Comparison of ENCODE assay signal across 8 mouse cellular contexts in the genomic region with DNA sequence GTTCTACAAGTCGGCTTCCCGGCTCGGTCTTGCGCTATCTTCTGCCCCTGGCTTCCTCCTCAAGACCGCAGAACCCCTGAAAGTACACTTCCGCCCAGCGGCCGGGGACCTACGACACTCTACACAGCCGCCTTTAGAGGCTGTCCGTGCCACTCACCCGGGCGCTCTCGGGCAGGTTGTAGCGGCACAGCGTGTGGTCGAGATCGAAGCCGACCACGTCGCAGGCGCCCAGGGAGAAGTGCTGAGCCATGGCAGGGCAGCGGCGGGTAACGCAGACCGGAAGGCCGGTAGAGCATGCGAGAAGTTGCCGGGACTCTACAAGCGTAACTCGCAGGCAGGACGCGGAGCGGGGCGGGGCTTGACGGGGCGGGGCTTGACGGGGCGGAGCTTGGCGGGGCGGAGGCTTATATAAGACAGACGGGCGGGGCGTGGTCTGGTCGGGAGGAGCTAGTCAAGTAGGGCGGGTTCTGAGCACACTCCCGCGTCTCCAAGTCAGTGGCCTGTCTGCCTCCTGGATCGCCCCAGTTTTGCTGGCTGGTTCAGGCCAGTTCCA. TPM values are rescaled to one million over a fixed set of nuclear protein-coding genes. Genes with fewer than 3 reads are reported as not detected.
DNase-seq lines count a peak whose midpoint lies in the region; ATAC-seq lines count a peak whose summit lies in the region.

Nt5dc1 (minus strand) TSS at position 349 of the 553 bp plus-strand sequence.

- peaks cover 3 to 8% of the 10 kb centered on the region in 2 experiments; a peak in 3 of 4 replicates for H3K4me1 ChIP-seq in heart, embryonic 14.5 days (ENCODE audit: control insufficient read depth in 2 of 2, insufficient read depth in 2 of 2, low read length in 2 of 2)
- peaks cover 40% of the 10 kb centered on the region for H3K4me1 ChIP-seq in liver, embryonic 13.5 days (replicated peaks)
- H3K4me1 ChIP-seq in stomach, embryonic 16.5 days (ENCODE audit: control insufficient read depth, insufficient read depth, low read length) = peaks cover 7% of the 10 kb centered on the region

- H3K4me3 ChIP-seq in heart, embryonic 14.5 days (ENCODE audit: control insufficient read depth in 1 of 2, insufficient read depth in 1 of 2, low read depth in 1 of 2, low read length in 2 of 2) = peak within 1 kb of the TSS; percentile 62 to 94
- H3K4me3 ChIP-seq in liver, embryonic 13.5 days (replicated peaks) = peak within 1 kb of the TSS; percentile 74
- H3K4me3 ChIP-seq in stomach, embryonic 16.5 days (replicated peaks; ENCODE audit: low read length) = peak within 1 kb of the TSS; percentile 86

- peak; percentile 90 for DNase-seq in c-Kit-negative CD71-positive TER-119-positive erythroid progenitor cells, embryonic 14.5 days (ENCODE audit: low read depth, low spot score)
- peak; percentile 64 for DNase-seq in fibroblast of lung, adult 2 months (ENCODE audit: low read depth)
- peak; percentile 96 for DNase-seq in kidney, postnatal 14 days
- peak; percentile 92 for DNase-seq in liver, embryonic 13.5 days
- DNase-seq in neural tube, embryonic 10.5 days (ENCODE audit: extremely low spot score, low spot score) = peak; percentile 99

- H3K36me3 ChIP-seq in heart, embryonic 14.5 days (ENCODE audit: control insufficient read depth, insufficient read depth, low read length) = no peaks in the 10 kb centered on the region
- H3K36me3 ChIP-seq in liver, embryonic 13.5 days = no peaks in the 10 kb centered on the region
- H3K36me3 ChIP-seq in stomach, embryonic 16.5 days (ENCODE audit: control insufficient read depth, insufficient read depth, low read length) = no peaks in the 10 kb centered on the region

- H3K4me2 ChIP-seq in heart, embryonic 14.5 days (ENCODE audit: low read length) = peak within 1 kb of the TSS; percentile 66
- H3K4me2 ChIP-seq in liver, embryonic 13.5 days = peak within 1 kb of the TSS; percentile 80
- H3K4me2 ChIP-seq in stomach, embryonic 16.5 days (ENCODE audit: low read depth, low read length) = peak within 1 kb of the TSS; percentile 71

- no peaks in the 10 kb centered on the region for H3K27me3 ChIP-seq in heart, embryonic 14.5 days (ENCODE audit: control insufficient read depth, insufficient read depth, low read length)
- H3K27me3 ChIP-seq in liver, embryonic 13.5 days = no peaks in the 10 kb centered on the region
- H3K27me3 ChIP-seq in stomach, embryonic 16.5 days (ENCODE audit: control insufficient read depth, insufficient read depth, low read length) = no peaks in the 10 kb centered on the region

- H3K9ac ChIP-seq in heart, embryonic 14.5 days (ENCODE audit: low read length) = peak within 1 kb of the TSS; percentile 83
- peak within 1 kb of the TSS; percentile 83 for H3K9ac ChIP-seq in liver, embryonic 13.5 days
- H3K9ac ChIP-seq in stomach, embryonic 16.5 days (ENCODE audit: low read length) = peak within 1 kb of the TSS; percentile 93

- WGBS in heart, embryonic 14.5 days = under 1% methylated on average over 49 of the region's 49 CpGs
- WGBS in liver, embryonic 13.5 days (ENCODE audit: insufficient replicate concordance) = under 1% methylated on average over 49 of the region's 49 CpGs
- WGBS in stomach, embryonic 16.5 days = under 1% methylated on average over 49 of the region's 49 CpGs

- peak; percentile 85 for ATAC-seq in CD4-positive, CD25-positive, alpha-beta regulatory T cell, adult 4 months
- ATAC-seq in heart, embryonic 14.5 days (ENCODE audit: insufficient number of reproducible peaks, insufficient read depth, low FRiP score, low read depth) = peak; percentile 98
- ATAC-seq in liver, embryonic 13.5 days (ENCODE audit: low read depth) = peak; percentile 97
- peak; percentile 99 for ATAC-seq in stomach, embryonic 16.5 days (ENCODE audit: insufficient read depth, low FRiP score)

- peak within 1 kb of the TSS; percentile 75 to 87 for H3K27ac ChIP-seq in heart, embryonic 14.5 days (replicated peaks in 1 of 2; ENCODE audit: control insufficient read depth in 1 of 2, insufficient read depth in 1 of 2, low read depth in 2 of 2, low read length in 2 of 2)
- H3K27ac ChIP-seq in liver, embryonic 13.5 days = peak within 1 kb of the TSS; percentile 87
- H3K27ac ChIP-seq in stomach, embryonic 16.5 days (ENCODE audit: low read length) = peak within 1 kb of the TSS; percentile 88

- H3K9me3 ChIP-seq in heart, embryonic 14.5 days (ENCODE audit: control insufficient read depth, low read length) = no peaks in the 10 kb centered on the region
- H3K9me3 ChIP-seq in liver, embryonic 13.5 days (replicated peaks) = no peaks in the 10 kb centered on the region
- H3K9me3 ChIP-seq in stomach, embryonic 16.5 days (replicated peaks; ENCODE audit: control insufficient read depth, low read length) = no peaks in the 10 kb centered on the region

RNA-seq across cellular contexts. Expression of gene Nt5dc1, which starts in this region (rescaled TPM):
- 10 to 100 TPM; 84.3 to 98.3 TPM for polyA plus RNA-seq in CD4-positive, CD25-positive, alpha-beta regulatory T cell, adult 4 months (2017; shearing (Covaris generic))
- polyA plus RNA-seq in heart, embryonic 14.5 days (2014; fragmentation: Nextera tagmentation; extraction: Ambion mirVana) = 6.8 and 8.0 TPM in 2 replicates
- polyA plus RNA-seq in liver, embryonic 13.5 days (2015; fragmentation: Nextera tagmentation; extraction: Ambion mirVana) = 9.7 and 10.9 TPM in 2 replicates
- 12.6 and 13.2 TPM in 2 replicates for polyA plus RNA-seq in stomach, embryonic 16.5 days (2015; fragmentation: Nextera tagmentation; extraction: Ambion mirVana)

Comparison
In these comparisons a context has a peak if more than half of its experiments do, and no peak if none do; other contexts are left out.
1. Peak in every context shown above with its lines: DNase-seq, ATAC-seq, H3K4me3 ChIP-seq and H3K27ac ChIP-seq.